Mouse (Mus musculus): ENCODE results near the gene Hdac2.

DNA sequence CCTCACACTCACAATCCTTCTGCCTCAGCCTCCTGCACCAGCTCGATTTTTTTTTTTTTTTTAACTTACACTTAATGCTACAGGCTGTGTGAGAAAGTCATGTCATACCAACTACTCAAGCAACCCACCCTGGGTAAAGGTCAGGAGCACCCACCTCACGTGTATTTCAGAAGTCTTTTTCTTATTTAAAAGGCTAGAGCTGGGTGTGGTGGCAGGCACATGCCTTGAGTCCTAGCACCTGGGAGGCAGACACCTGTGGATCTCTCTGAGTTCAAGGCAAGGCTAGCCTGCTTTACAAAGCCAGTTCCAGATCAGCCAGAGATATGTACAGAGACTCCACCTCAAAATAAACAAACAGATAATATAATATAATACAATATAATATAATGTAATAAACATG, 41.4 kb downstream of the Hdac2 start:
- TF ChIP-seq CTCF (conservative IDR thresholded peaks at IDR 0.05 in 1 of 2, IDR thresholded peaks at IDR 0.05 in 1 of 2; ENCODE audit: low read depth in 2 of 2, low read length in 2 of 2) (no peak), POLR2A (IDR thresholded peaks at IDR 0.05; ENCODE audit: low read depth, low read length) (no peak), E2F4 (IDR thresholded peaks at IDR 0.05; ENCODE audit: insufficient replicate concordance, low read depth, low read length) (no peak), POLR2AphosphoS2 (IDR thresholded peaks at IDR 0.05; ENCODE audit: low read depth, low read length) (no peak), MAX (IDR thresholded peaks at IDR 0.05; ENCODE audit: low read length) (no peak), MAZ (IDR thresholded peaks at IDR 0.05; ENCODE audit: low read depth, low read length) (no peak), ZC3H11A (IDR thresholded peaks at IDR 0.05; ENCODE audit: low read depth, low read length) (no peak), GABPA (IDR thresholded peaks at IDR 0.05; ENCODE audit: insufficient replicate concordance, low read depth, low read length) (no peak), IRF4 (IDR thresholded peaks at IDR 0.05; ENCODE audit: low read depth, low read length) (no peak)

Measured in CH12.LX (cell line).